Mouse (Mus musculus): ENCODE measurements around the gene Timm23. TPM values are rescaled to one million over a fixed set of nuclear protein-coding genes. Genes with fewer than 3 reads are reported as not detected.

The Timm23 gene
- 251 and 298 TPM in 2 replicates for polyA plus RNA-seq (2015; fragmentation: Nextera tagmentation; extraction: Ambion mirVana)

DNA sequence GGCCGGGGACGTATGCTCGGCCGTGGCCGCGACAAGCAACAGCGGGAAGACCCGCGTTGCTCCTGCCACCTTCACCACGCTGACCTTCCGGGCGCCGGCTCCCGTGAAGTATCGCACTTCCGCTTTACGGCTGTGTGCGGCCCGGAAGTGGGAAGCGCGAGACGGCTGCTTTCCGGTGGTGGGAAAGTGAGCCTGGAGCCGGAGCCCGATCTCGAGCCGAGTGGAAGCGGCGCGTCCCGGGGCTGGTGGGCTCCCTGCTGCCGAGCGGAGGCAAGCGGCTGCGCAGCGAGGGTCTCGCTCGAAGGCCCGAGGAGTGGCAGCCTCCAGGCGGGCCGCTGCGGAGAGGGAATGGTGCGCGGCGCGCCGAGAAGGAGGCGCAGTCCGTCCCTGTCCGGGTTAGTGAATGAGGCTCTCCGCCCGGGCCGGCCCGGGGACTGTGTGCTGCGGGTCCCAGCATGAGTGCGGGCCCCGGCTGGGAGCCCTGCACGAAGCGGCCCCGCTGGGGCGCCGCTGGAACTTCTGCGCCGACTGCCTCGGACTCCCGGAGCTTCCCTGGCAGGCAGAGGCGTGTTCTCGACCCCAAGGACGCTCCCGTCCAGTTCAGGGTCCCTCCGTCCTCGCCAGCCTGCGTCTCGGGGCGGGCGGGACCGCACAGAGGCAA is at the start of gene Timm23, which contains the start of gene Parg:
Timm23 (minus strand) TSS at position 108 of the 661 bp plus-strand sequence.
Parg (plus strand) TSS at position 159 of the 661 bp plus-strand sequence.

DNA sequence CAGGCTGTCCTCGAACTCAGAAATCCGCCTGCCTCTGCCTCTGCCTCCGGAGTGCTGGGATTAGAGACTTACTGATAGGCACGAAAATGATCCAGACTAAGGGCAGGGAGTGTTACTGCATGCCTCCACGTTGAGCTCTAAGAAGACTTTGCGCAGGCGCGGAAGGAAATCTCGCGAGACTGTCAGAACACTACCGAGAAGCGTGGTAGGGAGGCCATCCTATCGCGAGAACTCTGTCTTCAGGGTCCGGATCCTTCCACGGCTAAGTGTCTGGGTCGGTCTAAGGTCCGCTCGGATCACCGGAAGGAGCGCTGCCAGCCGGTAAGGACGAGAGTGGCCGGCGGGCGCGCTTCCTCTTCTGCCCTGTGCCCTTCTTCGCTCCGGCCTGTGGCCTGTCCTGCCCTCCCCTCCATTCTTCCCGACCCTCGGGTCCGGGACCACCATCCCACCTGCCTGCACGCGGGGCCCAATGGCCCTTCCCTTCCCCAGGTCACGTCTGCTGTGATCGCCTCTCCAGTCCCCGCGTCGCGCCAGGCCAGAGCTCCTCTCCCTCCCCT is 41.9 kb downstream of the Timm23 start, which contains the start of gene Ncoa4:
Ncoa4 (plus strand) TSS at position 176 of the 557 bp plus-strand sequence.

DNA sequence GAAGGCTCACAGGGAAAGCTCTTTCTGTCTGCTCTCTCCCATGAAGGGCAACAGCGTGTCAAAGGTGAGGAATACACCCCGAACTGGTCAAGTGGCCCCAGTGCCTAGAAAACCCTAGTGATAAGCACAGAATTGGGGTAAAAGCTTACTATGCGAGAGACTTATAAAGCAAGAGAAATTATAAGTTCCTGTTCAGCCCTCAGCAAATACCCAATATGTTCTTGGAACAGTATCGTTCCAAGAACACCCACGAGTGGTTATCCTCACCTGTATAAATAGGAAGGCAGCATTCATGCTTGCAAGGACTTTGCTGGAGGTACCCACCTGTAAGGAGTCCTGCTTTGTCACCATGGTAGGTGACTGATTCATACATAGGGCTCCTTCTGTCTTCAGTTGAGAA is 60.0 kb downstream of the Timm23 start, which contains the start of gene Msmb:
Msmb (plus strand) TSS at position 301 of the 400 bp plus-strand sequence.

Other genes with a start within 250 kb of the Timm23 start
- gene Galnt15, start 172.9 kb downstream of the Timm23 start, polyA plus RNA-seq (2015; fragmentation: Nextera tagmentation; extraction: Ambion mirVana) = 3.9 and 8.8 TPM in 2 replicates
- 25.4 and 28.6 TPM in 2 replicates for gene Oxnad1, start 116.5 kb downstream of the Timm23 start, polyA plus RNA-seq (2015; fragmentation: Nextera tagmentation; extraction: Ambion mirVana)
- 106 and 131 TPM in 2 replicates for gene Dph3, start 116.2 kb downstream of the Timm23 start, polyA plus RNA-seq (2015; fragmentation: Nextera tagmentation; extraction: Ambion mirVana)
- not detected in 2 replicates for gene Msmb, start 59.9 kb downstream of the Timm23 start, polyA plus RNA-seq (2015; fragmentation: Nextera tagmentation; extraction: Ambion mirVana)
- gene Ncoa4, start 42.0 kb downstream of the Timm23 start, polyA plus RNA-seq (2015; fragmentation: Nextera tagmentation; extraction: Ambion mirVana) = 116 and 129 TPM in 2 replicates
- 22.6 and 39.2 TPM in 2 replicates for gene Parg, start 51 bp upstream of the Timm23 start, polyA plus RNA-seq (2015; fragmentation: Nextera tagmentation; extraction: Ambion mirVana)
- gene Ogdhl, start 120.1 kb upstream of the Timm23 start, polyA plus RNA-seq (2015; fragmentation: Nextera tagmentation; extraction: Ambion mirVana) = 8.6 and 11.9 TPM in 2 replicates
- gene 1700024G13Rik, start 186.5 kb upstream of the Timm23 start, polyA plus RNA-seq (2015; fragmentation: Nextera tagmentation; extraction: Ambion mirVana) = not detected in 2 replicates

Measured in adrenal gland, postnatal 0 days (tissue).